Mouse (Mus musculus) embryo, embryonic 11 days (tissue): Measurements from ENCODE around the gene Dhx58.

Source experiments
- DNase-seq: peaks from one replicate; pipeline ENCODE4 v3.0.0-alpha.2; 2015

The Dhx58 gene

DNA sequence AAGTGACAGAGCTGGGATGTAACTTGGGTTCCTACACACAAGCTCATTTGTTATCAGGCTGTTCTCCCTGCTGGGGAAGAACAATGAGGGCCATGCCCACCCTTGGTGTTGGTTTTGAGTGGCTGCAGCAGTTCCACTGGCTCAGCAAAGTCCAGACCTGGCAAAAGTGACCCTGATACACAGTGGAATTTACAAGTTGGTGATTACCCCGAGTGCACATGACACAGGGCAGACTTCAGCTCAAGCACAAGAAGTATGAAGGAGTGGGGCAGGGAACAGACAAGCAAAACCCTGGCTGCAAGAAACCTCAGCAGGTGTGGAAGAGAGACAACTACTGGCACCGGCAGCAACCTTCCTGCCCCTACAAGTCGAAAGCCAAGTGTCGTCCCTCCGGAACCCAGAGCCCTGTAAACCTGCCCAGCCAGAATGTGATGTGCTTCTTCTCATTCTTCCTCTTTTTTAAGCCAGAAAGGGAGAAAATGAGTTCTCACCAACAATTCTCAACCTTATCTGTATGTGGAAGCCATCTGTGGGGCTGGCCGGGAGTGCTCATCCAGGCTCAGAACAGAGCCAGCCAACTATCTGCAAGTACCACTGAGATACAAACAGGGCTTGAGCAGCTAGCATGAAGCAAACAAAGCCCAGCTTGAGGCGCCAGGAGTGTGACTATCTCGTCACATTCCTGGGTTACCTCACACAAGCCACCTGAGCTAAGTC, 17.9 kb upstream of the Dhx58 start:
- no peak for DNase-seq

DNA sequence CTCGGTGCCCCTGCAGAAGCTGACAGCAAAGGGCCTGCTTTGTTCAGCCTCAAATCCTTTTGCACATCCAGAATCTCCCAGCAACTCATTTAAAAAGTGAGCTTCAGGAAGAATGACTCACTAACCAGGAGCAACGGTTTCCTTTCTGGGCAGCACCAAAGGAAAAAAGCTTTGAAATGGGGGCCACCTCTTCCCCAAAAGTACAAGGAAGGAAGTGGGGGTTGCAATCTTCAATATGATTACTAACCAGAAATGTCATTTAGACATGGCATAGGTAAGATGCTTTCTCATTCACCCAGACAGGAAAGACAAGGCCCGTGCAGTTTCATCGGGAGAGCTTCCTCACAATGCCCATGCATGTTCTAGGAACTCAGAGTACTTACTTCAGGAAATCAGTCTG, 17.2 kb upstream of the Dhx58 start:
- DNase-seq: no peak

DNA sequence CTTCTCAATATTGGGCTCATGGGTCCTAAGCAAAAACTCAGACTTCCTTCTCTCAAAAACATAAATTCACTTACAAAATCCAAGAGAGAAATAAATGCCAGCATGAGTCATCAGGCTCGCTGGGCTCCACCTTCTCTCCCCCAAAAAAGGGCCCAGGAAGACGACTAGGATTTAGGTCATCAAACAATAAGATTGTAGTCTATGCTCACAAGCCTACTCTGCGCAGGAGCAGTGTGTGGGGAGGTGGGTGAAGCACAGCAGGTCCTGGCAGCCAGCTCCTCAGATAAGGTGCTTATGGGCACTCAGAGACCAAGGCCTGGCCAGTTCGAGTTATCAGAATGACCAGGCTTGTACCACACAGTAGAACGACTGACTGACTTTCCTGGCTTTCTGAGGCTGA, 16.3 kb upstream of the Dhx58 start:
- no peak for DNase-seq

DNA sequence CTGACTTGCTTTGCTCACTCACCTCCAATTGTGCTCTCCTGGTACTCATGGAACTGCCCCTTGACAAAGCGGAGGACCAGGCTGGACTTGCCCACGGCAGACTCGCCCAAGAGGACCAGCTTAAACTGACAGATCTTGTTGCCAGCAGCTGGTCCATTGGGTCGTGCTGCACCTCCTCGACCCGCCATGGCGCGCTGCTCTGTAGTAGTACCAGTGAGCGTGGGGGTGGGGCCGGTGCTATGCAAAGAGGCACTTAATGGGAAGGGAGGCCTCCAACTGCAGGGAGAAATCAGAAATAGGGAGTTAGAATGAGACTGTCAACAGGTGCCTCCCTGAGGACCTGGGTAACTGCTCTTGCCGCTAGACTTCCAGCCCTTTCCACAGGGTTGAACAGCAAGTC, 15.8 kb upstream of the Dhx58 start:
- no peak for DNase-seq

DNA sequence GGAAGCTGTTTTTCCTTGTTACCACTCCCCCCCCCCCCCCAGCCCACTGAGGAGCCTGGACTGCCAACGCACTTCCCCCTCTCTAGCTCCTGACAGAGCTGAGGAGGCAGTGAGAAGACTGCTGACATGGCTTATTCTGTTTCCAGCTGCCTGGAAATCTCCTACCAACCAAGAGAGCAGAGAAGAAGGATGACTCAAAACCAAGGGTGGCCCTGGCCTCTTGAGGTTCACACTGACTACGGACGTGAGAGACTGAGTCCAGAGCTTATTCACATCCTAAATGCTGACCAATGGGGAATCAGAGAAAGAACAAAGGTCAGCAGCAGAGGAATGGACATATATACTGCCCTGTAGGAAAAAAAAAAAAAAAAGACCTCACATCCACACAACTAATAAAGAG, 15.2 kb upstream of the Dhx58 start:
- DNase-seq: no peak

DNA sequence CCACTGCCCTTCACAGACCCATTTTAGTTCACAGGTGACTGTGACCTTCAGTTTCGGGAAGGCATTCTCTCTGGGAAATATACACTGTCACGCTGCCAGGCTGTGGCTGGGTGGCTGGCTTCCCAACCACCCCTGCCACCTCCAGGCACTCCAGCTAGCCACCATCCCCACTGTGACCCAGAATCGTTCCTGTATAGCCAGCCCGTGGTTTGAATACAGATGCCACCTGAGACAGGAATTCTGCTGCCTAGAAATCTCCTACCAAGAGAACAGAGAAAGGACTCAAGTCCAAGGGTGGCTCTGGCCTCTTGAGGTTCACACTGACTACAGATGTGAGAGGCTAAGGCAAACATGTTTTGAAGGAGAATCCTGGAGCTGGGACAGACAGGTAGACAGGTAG, 14.8 kb upstream of the Dhx58 start:
- DNase-seq: no peak

DNA sequence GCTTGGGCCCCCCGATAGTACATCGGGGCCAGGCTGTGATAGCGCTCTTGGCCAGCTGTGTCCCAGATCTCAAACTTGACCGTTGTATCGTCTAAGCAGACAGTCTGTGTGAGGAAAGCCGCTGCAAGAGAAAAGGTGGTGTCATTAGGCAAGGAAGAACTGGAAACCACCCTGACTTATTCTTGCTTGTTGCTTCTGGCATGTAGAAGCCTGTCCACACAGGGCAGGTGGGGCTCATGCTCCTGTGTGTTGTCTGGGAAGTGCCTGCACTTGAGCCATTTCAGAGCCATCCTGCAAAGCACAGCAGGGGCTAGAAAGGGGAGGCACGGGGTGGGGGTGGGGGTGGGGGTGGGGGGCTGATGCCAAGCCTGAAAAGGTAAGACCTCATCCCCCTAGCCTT, 14.4 kb upstream of the Dhx58 start:
- DNase-seq: no peak

DNA sequence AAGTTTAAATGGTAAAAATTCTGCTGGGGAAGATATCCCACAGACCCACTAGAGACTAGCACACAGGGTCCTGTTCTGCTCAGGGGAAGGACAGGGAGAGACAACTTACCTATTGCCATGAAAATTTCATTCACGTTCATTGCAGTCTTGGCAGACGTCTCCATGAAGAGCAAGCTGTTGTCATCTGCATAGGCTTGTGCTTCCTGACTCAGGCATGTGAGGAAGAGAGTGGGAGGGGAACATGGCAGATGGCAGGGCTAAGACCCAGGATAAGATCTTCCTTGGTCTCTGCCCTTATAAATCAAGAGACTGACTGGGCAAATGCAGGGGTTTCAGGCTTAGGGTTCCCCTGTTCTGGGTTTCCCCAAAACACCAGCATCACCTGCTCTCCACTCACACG, 12.6 kb upstream of the Dhx58 start:
- no peak for DNase-seq

DNA sequence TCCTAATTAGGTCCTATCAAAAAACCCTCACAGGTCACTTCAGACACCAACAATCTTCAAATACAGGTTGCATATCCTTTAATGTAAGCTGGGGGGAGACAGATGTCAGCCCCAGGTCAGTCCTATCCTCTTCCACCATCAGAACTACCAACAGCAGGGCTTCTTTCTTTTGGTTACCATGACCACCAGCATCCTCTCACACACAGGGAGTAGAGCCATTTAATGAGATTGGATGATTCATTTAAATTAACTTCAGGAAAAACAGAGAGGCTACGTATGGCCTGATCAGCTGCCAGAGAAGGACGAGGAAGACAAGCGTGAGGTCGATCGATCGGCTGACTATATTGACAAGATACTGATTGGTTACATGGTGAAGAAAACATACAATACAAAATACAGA, 10.9 kb upstream of the Dhx58 start:
- DNase-seq: no peak

DNA sequence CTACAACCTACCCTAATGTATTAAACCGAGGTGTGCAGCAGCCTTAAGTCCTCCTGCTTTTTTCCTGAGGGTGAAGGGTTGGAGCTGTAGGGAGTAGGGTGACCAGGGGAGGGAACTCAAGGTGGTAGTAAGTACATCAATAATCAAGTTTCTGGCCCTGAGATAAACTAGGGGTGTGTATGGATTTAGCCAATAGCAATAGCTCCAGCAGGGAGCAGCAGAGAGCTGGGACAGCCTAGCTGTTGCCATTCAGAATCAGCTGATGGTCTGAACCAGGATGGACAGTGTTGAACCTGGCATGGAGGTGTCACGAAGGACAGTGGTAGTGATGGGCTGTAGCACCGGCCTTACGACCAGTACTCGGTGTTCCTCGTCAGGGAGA, 10.5 kb upstream of the Dhx58 start:
- DNase-seq: peak; percentile 89

DNA sequence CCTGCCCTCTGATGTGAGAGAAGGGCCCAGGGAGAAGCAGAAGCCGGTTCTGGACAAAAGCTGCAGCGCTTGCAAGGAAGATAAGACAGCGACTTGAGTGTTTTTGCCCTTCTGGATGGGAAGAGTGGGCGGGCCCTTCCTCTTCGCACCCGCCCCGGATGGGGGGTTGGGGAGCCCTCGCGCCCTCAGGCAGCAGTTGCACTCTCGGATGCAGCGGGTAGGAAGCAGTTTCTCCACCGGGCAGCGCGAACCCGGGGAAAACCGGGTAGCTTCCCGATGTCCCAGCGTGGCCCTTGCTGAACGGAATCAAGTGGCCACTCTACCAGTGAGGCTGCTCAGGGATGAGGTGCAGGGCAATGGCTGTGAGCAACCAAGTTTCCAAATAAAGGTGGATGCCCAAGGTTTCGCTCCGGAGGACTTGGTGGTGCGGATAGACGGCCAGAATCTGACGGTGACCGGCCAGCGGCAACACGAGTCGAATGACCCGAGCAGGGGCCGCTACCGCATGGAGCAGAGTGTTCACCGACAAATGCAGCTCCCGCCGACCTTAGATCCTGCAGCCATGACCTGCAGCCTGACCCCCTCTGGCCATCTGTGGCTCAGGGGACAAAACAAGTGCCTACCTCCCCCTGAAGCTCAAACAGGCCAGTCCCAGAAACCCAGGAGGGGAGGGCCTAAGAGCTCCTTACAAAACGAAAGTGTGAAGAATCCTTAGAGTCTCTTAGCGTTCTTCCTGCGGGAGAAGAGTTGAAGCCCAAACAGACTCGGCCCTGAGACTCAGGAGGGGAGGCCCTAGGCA, 9.9 kb upstream of the Dhx58 start, which contains the start of gene Hspb9:
Gene Hspb9 (plus strand): TSS at position 116 of the 799 bp plus-strand sequence.
- DNase-seq: peak; percentile 83

DNA sequence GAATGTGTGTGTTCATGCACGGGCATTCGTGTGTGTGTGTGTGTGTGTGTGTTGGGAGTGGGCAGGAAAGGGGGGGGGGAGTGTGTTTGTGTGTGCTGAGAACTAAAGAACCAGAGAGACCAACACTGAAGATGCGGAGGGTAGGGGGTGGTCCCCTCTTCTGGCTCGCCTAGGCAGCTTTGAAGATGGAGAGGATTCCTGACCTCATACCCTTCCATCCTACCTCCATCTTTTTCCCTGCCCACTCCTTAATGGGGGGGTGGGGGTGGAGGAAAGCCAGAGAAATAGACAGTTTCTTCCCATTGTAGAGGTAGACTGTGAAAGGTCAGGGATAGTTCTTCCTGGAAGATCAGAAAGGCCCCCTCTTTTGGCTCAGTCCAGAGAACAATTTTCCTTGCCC, 9.1 kb upstream of the Dhx58 start:
- DNase-seq: no peak

DNA sequence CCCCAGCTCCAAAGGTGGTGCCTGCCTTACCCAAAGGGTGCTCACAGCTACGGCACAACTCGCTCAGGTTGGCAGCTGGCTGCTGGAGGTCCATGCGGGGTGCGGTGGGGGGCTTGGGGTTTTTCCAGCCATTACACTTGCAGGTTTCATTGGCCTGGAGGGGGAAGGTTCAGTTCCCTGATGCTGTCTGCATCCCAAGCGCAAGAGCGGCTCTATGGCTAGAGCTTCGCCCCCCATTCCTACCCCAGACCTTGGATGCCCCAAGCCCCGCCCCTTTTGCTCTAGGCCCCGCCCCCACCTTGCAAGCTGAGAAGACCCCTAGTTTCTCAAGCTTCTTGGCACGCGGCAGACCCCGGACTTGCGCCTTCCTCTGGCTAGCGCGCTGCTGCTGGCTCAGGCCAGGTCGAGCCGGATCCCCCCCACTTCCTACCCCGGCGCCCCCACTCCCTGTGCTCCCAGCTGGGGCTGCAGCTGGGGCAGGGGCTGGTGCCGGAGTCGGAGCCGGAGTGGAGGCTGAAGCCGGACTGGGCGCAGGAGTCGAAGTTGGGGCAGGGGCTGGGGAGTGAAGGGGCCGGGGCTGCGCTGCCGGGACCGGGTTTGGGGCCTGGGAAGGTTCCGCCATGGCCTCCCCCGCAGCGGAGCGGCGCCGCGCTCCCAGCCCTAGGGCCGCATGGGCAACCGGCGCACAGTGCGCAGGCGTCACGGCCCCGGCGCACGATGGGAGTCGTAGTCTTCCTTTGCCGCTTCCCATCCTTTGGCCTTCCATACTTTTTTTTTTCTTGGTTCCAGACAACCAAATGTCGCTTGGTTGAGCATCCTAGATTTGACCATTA, 7.9 kb upstream of the Dhx58 start, which contains the start of gene Kat2a:
Gene Kat2a (minus strand): TSS at position 683 of the 833 bp plus-strand sequence.
- peak; percentile 95 for DNase-seq

DNA sequence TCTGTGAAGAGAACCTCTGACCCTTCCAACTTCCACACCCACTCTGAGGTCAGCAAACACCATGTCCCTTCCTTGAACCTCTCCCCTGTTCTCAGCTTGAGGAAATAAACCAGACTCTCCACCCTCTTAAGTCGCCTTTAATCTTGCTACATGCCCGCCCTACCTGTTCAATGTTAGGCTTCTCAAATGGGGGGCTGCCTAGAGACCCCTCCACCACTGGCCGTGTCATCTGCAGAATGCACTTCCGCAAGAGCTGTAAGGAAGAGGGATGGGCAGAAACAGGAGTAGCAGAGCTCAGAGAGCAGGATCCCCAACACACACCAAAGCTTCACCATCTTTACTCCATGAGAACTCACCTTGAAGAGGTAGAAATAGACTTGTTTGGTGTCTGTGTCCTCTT, 6.9 kb upstream of the Dhx58 start:
- no peak for DNase-seq

DNA sequence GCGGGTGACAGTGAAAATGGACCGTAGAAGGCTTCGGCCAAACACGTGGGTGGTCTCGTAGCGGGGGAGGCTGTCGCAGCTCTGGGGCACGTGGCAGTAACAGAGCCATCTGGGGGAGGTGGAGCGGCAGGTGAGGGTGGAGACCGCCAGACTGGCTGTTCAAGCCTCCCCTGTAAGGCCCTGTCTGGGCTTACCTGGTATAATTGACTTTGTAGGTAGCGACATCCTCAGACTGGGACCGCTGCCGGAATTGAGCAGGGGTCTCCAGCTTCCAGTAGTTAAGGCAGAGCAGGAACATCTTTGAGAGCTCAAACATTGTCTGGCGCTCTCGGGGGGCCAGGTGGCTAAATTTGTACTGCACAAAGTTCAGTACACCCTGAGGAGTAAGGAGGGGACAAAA, 6.5 kb upstream of the Dhx58 start:
- DNase-seq: no peak

DNA sequence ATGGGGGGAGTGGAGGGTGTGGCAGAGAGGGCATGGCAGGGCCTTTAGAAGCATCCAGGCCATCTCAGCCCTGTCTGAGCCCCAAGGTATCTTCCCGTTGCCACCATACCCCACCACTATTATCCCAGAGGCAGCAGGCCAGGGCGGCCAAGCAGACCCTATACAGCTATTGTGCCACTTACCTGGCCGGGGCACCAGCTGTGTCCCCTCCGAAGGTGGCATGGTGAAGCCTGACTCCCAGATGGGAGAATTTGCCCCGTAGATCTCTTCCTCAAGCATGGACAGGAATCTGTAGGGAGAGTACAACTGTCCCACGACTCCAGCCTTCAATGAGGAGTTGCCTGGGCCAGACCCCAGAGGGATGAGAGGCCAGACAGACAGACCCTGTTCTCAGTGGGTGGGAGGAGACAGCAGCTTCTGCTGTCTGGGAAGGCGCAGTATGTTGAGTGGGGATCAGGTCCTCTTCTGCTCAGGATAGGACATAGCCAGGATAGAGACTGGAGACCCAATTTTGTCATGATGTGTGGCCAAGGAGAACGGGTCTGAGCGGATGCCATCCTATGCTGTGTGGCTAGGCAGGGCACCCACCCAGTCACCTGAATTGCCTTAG, 5.2 kb upstream of the Dhx58 start:
- no peak for DNase-seq

DNA sequence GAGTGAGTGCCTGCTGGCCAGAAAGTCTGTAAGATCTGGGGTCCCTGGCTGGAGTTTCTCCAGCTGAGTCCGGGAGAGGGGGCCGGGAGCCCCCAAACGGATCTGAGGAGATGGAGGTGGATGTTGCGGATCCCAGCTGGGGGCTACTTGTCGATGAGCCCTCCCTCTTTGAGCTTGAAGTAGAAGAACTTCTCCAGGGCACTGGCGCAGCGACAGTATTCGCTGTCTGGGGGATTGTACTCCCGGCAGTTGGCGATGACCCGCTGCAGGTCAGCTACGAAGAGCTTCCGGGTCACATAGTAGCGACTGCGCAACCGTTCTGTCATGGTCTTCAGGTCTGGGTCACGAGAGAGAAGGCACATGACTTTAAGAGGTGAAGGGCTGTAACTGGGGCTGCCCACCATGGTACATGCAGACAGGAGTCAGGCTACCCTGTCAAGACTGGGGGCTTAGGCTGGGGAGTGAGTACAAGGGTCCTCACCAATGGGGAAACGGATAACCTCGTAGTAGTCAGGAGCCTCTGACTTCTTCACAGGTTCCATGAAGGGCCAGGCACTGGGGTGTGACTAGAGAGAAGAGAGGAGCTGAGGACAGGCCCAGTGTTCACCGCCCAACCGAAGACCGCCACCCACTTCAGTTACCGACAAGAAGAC, 1.1 kb upstream of the Dhx58 start:
- no peak for DNase-seq

DNA sequence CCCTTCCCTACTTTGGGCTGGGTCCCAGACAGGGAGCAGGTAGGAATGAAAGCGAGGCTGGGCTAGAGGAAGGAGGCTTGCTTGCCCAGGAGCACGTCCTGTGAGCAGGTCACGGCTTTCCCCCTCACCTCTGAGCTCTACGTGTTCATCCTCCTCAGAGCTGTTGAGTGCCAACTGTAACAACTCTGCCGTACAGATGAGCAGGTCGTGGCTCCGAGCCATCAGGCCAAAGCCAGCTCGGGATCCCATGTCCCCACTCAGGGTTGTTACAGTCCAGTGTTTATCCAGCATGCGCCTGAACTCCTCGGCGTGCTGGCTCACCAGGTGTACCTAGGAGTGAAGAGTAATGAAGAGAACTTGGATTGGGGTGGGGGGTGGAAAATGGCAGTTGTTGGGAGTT, 705 bp downstream of the Dhx58 start:
- no peak for DNase-seq

DNA sequence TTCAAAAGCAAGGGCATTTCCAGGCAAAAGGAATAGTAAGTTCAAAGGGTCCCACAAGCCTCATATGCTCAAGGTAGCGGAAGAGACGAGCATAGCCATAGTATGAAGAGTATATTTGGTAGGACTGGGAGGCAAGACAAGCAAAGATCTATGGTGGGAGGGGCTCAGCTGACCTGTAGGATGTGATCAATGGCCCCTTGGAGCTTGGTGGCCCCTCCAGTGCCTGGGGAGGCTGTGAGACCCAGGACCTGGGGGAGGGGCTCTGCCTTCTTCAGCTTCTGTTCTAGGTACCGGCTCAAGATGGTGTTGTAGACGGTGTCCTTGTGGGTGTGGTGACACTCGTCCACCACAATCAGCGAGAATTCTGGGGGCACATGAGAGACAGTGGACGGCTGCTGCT, 1.2 kb downstream of the Dhx58 start:
- DNase-seq: no peak

DNA sequence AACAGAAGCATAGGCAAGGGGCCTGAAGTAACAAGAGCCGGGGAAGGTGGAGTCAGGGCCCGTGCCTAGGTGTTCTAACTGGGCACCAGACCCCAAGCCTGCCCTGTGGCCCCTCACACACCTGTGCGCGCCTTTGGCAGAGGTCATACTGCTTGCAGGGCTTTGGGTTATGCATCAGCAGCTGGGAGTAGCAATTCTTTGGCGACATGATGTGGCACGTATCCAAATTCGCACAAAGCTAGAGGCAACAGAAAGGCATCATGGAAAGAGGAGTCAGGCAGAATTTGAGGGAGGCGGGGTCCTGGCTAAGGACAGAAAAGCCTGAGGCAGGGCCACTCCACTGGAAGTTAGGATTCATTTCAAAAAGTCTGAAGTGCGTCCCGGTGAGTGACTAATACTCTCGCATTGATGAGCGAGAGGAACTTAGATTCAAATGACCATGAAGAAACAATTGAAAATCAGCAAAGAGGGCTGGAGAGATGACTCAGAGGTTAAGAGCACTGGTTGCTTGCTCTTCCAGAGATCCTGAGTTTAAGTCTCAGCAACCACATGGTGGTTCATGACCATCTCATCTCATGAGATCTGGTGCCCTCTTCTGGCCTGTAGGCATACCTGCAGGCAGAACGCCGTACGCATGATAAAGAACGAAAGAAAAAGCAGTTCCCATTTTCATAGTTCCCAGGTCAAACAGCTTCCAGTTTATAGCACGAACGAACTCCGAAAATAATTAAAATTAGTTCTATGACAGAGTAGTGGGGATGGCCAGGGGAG, 1.8 kb downstream of the Dhx58 start:
- DNase-seq: peak; percentile 87

DNA sequence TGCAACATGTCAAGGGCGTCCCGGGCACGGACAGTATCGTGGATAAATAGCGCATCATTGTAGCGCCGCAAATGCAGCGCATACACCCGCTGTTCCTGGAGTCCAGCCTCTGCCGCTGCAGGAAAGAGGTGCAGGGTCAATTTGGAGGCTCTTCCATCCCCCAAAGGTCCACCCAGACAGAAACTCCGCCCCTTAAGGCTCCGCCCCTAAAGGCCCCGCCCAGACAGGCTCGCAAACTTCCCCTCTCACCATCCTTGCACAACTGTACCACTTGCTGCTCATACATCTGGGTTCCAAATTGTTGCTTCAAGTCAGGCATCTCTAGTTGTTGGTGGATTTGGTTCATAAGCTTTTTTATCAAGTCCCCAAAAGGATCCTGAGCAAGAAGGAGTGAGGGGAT, 2.8 kb downstream of the Dhx58 start:
- peak; percentile 59 for DNase-seq

DNA sequence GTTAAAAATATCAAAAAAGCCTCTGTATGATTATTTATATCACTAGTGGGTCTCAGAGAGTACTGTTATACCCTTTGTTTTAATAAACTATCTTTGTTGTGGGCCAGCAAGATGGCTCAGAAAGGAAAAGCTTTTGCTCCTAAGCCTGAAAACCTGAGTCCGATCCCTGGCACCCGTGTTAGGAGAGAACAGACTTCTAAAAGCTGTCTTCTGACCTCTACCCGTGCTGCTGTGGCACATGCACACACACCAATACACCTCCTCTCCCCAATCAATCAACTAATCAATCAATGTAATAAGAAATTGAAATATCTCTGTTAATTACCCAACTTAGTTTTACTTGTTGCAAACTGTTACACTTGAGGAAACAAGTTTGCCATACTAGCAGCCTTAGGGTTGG, 3.4 kb downstream of the Dhx58 start:
- DNase-seq: no peak
